Mouse (Mus musculus): ENCODE results near the gene Mknk2. TPM values are rescaled to one million over a fixed set of nuclear protein-coding genes. Genes with fewer than 3 reads are reported as not detected.
A peak's percentile ranks its signal among the peaks of the same experiment; 100 is the strongest.
"Not testable (repeated sequence)": the region's sequence is repeated elsewhere in the genome, so short reads cannot be mapped to it uniquely, and the experiment has no call there.

The Mknk2 gene
- polyA plus RNA-seq, 1 experiment, result 606 TPM

DNA sequence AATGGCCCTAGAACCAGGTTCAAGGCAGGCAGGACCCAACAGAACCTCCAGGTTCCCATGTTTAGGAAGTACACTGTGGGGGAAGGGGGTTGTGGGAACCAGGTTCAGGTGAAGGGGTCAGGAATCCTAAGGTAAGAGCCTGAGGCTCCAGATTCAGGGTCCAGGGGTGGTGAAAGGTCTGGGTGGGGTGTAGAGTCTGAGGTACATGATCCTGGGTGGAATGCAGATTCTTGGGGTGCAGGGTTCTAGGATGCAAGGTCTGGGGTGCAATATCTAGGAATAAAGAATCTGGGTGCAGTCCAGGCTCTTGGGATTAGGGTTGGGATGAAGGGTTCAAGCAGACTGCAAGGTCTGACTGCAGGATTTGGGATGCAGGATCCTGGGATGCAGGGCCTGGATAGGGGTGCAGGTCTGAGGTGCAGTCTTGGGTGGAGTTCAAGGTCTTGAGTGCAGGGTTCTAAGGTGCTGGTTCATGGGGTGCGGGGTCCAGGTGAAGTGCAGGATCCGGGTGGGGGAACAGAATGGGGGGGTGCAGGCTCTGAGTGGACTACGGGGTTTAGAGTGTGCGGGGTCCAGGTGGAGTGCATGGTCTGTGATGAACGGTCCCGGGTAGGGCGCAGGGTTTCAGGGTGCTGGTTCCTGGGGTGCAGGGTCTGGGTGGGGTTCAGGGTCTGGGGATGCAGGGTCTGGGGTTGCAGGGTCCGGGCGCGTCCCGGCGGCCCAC lies 22.3 kb downstream of the Mknk2 start:
- Histone ChIP-seq H3K4me1 (replicated peaks; ENCODE audit: control insufficient read depth, insufficient read depth, low read length) (peaks cover 43% of the 10 kb centered on the region), H3K36me3 (ENCODE audit: control insufficient read depth, insufficient read depth, low read length) (no peaks in the 10 kb centered on the region), H3K27ac (ENCODE audit: control insufficient read depth, insufficient read depth, low read length) (no peak overlapping the region), H3K4me3 (ENCODE audit: control insufficient read depth, insufficient read depth, low read length) (peak overlapping the region; percentile 55), H3K27me3 (ENCODE audit: control insufficient read depth, insufficient read depth, low read length) (no peaks in the 10 kb centered on the region)
- TF ChIP-seq POLR2A (IDR thresholded peaks at IDR 0.05; ENCODE audit: control insufficient read depth, extremely low read depth, insufficient read depth, low read length, poor library complexity), result no peak
- no peak for TF ChIP-seq CTCF (IDR thresholded peaks at IDR 0.05; ENCODE audit: borderline replicate concordance, control insufficient read depth, extremely low read depth, insufficient read depth, low read length, poor library complexity)
- DNase-seq, result no peak
- WGBS, result 2% methylated on average over 12 of the region's 12 CpGs

DNA sequence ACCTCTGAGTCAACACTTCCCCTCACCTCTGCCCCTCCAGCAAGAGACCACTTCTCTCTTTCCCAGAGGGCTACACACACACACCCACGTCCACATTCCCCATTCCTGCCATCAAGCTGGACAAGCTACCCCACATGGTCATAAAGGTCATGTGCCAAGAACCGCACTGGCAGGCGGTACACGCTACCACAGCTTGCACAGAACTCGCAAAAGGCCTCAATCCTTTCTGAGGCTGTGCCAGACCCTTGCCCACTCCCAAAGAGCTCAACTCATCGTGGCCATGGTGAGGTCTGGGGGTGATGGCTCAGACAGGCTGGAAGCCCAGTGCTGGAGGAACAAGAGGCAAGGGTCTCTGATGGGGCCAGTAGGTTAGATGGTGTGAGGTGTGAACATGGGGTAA lies 23.0 kb downstream of the Mknk2 start:
- H3K4me3 ChIP-seq (ENCODE audit: control insufficient read depth, insufficient read depth, low read length), result no peak overlapping the region

DNA sequence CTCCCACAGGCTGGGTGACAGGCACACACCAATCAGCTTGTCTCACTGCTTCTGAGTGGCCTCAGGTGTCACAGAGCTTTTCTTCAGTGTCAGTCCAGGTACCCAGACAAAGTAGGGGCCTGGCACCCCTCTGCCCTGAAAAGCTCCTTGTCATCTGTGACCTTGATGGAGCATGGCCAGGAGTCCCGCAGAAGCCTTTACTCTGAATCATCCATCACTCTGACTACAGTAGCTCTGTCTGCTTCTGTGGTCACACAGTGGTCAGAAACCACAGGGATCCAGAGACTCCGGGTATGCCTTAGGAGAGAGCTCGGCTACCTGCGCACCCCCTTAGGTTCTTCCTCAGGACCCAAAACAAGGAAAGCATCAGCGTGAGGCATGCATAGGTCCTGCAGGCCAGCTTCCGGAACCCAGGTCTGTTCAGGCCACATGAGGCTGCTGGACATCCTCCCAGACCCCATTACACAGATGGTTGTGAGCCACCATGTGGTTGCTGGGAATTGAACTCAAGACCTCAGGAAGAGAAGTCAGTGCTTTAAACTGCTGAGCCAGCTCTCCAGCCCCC lies 24.7 kb downstream of the Mknk2 start:
- H3K4me1 ChIP-seq (replicated peaks; ENCODE audit: control insufficient read depth, insufficient read depth, low read length), result peaks cover 33% of the 10 kb centered on the region
- H3K27me3 ChIP-seq (ENCODE audit: control insufficient read depth, insufficient read depth, low read length), result no peaks in the 10 kb centered on the region
- no peak for TF ChIP-seq CTCF (IDR thresholded peaks at IDR 0.05; ENCODE audit: borderline replicate concordance, control insufficient read depth, extremely low read depth, insufficient read depth, low read length, poor library complexity)
- TF ChIP-seq POLR2A (IDR thresholded peaks at IDR 0.05; ENCODE audit: control insufficient read depth, extremely low read depth, insufficient read depth, low read length, poor library complexity), result no peak
- no peak for DNase-seq
- no peaks in the 10 kb centered on the region for H3K36me3 ChIP-seq (ENCODE audit: control insufficient read depth, insufficient read depth, low read length)
- WGBS, result 89% methylated on average over 6 of the region's 6 CpGs
- H3K27ac ChIP-seq (ENCODE audit: control insufficient read depth, insufficient read depth, low read length), result no peak overlapping the region
- H3K4me3 ChIP-seq (ENCODE audit: control insufficient read depth, insufficient read depth, low read length), result no peak overlapping the region

More for the DNA sequence above, 23.0 kb downstream of the Mknk2 start:
- Histone ChIP-seq H3K4me1 (replicated peaks; ENCODE audit: control insufficient read depth, insufficient read depth, low read length) (peaks cover 43% of the 10 kb centered on the region), H3K36me3 (ENCODE audit: control insufficient read depth, insufficient read depth, low read length) (no peaks in the 10 kb centered on the region), H3K27me3 (ENCODE audit: control insufficient read depth, insufficient read depth, low read length) (no peaks in the 10 kb centered on the region), H3K27ac (ENCODE audit: control insufficient read depth, insufficient read depth, low read length) (no peak overlapping the region)
- TF ChIP-seq POLR2A (IDR thresholded peaks at IDR 0.05; ENCODE audit: control insufficient read depth, extremely low read depth, insufficient read depth, low read length, poor library complexity) (no peak), CTCF (IDR thresholded peaks at IDR 0.05; ENCODE audit: borderline replicate concordance, control insufficient read depth, extremely low read depth, insufficient read depth, low read length, poor library complexity) (no peak)
- DNase-seq, result no peak
- WGBS, result 84% methylated on average over 6 of the region's 6 CpGs

DNA sequence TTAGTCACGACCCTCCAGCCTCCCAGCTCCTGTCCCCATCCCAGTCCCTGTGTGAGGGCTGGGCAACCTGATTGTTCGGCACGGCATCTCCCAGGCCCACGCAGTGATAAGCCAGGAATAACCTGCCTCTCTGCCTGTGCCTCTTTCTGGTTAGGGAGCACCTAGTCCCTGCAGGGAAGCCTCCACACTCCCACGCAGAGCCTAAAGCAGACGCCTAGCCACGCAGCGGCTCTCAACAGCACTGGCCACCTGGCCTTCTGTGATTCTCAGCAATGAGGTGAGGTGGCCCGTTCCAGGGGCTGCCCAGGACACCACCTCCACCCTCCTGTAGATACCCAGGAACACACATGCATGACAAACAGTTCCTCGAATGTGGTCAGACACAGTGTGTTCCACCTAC lies 27.5 kb downstream of the Mknk2 start:
- Histone ChIP-seq H3K36me3 (ENCODE audit: control insufficient read depth, insufficient read depth, low read length) (no peaks in the 10 kb centered on the region), H3K4me3 (ENCODE audit: control insufficient read depth, insufficient read depth, low read length) (no peak overlapping the region)
- 95% methylated on average over 10 of the region's 10 CpGs for WGBS

DNA sequence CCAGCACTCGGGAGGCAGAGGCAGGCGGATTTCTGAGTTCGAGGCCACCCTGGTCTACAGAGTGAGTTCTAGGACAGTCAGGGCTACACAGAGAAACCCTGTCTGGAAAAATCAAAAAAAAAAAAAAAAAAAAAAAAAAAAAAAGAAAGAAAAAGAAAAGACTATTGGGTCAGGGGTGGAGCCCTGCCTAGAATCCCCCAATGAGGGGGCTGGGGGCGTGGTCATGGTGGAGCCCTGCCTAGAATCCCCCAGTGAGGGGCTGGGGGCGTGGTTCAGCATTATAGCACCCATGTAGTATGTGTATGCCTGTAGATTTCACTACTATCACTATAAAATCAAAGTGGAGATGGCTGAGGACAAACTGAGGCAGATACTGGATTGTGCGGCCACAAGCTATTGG lies 28.0 kb downstream of the Mknk2 start:
- H3K4me1 ChIP-seq (replicated peaks; ENCODE audit: control insufficient read depth, insufficient read depth, low read length); DNase-seq; H3K27me3 ChIP-seq (ENCODE audit: control insufficient read depth, insufficient read depth, low read length); H3K36me3 ChIP-seq (ENCODE audit: control insufficient read depth, insufficient read depth, low read length); H3K27ac ChIP-seq (ENCODE audit: control insufficient read depth, insufficient read depth, low read length); H3K4me3 ChIP-seq (ENCODE audit: control insufficient read depth, insufficient read depth, low read length): not testable (repeated sequence)
- WGBS, result 95% methylated on average over 6 of the region's 6 CpGs

More for the DNA sequence above, 27.5 kb downstream of the Mknk2 start:
- no peak for DNase-seq
- no peaks in the 10 kb centered on the region for H3K27me3 ChIP-seq (ENCODE audit: control insufficient read depth, insufficient read depth, low read length)
- peaks cover 11% of the 10 kb centered on the region for H3K4me1 ChIP-seq (replicated peaks; ENCODE audit: control insufficient read depth, insufficient read depth, low read length)
- no peak overlapping the region for H3K27ac ChIP-seq (ENCODE audit: control insufficient read depth, insufficient read depth, low read length)
- TF ChIP-seq CTCF (IDR thresholded peaks at IDR 0.05; ENCODE audit: borderline replicate concordance, control insufficient read depth, extremely low read depth, insufficient read depth, low read length, poor library complexity), result no peak
- no peak for TF ChIP-seq POLR2A (IDR thresholded peaks at IDR 0.05; ENCODE audit: control insufficient read depth, extremely low read depth, insufficient read depth, low read length, poor library complexity)

DNA sequence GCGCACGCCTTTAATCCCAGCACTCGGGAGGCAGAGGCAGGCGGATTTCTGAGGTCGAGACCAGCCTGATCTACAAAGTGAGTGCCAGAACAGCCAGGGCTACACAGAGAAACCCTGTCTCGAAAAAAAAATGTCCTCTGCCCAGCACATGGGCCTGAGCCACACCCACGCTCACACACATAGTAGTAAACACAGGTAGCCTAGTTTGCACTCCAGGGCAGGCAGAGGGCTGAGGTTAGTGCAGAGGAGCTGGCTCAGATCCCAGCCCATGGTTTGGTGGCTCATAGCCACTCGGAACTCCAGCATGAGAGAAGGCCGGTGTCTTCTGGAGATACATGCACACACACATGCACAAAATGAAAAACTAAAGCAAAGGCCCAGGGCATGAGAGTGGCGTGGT lies 31.0 kb downstream of the Mknk2 start:
- 97% methylated on average over 10 of the region's 10 CpGs for WGBS
- no peak for DNase-seq
- H3K36me3 ChIP-seq (ENCODE audit: control insufficient read depth, insufficient read depth, low read length), result no peaks in the 10 kb centered on the region
- H3K4me3 ChIP-seq (ENCODE audit: control insufficient read depth, insufficient read depth, low read length), result no peak overlapping the region
- no peaks in the 10 kb centered on the region; the same call in 1 of the 2 replicates for H3K4me1 ChIP-seq (replicated peaks; ENCODE audit: control insufficient read depth, insufficient read depth, low read length)
- H3K27ac ChIP-seq (ENCODE audit: control insufficient read depth, insufficient read depth, low read length), result no peak overlapping the region
- H3K27me3 ChIP-seq (ENCODE audit: control insufficient read depth, insufficient read depth, low read length), result no peaks in the 10 kb centered on the region
- TF ChIP-seq POLR2A (IDR thresholded peaks at IDR 0.05; ENCODE audit: control insufficient read depth, extremely low read depth, insufficient read depth, low read length, poor library complexity) (no peak), CTCF (IDR thresholded peaks at IDR 0.05; ENCODE audit: borderline replicate concordance, control insufficient read depth, extremely low read depth, insufficient read depth, low read length, poor library complexity) (no peak)
